Mouse (Mus musculus) spleen, adult 2 months (tissue): ENCODE data around the gene Hs3st6.

Source experiments
- CTCF ChIP-seq: fragments of 200-500 bp; IDR thresholded peaks from 2 replicates; pipeline ENCODE4 v1.5.1; 2011; ENCODE audit warnings: mild to moderate bottlenecking, inconsistent platforms; ENCODE audit not compliant: insufficient read depth, insufficient read length, insufficient replicate concordance; ENCODE audit errors: extremely low read depth
- POLR2A ChIP-seq: fragments of 200-500 bp; IDR thresholded peaks from 2 replicates; pipeline ENCODE4 v1.6.1; 2011; ENCODE audit warnings: low read depth, low read length, inconsistent platforms

- TF ChIP-seq CTCF = no peak
- TF ChIP-seq POLR2A = no peak
Measured at GRCm38 (mm10) chr17:24780821-24781220, 28.0 kb downstream of the Hs3st6 start.
